Comparison of ENCODE assay signal across 18 mouse cellular contexts in genomic region chr3:58024750-58025392, GRCm38 (mm10).
DNase-seq lines count a peak whose midpoint lies in the region; ATAC-seq lines count a peak whose summit lies in the region.
"Had no signal": no experiment of that assay in that cellular context is flagged by ENCODE, and none has a peak within 500 bp of the region (broad histone marks: within the 10 kb centered on the region; RNA-seq: fewer than 3 reads in every experiment).

No protein-coding gene starts in this region.

- H3K9ac ChIP-seq in hindbrain, embryonic 13.5 days: no peak overlapping the region
- H3K9ac ChIP-seq: hindbrain, embryonic 15.5 days; liver, embryonic 14.5 days; midbrain, embryonic 12.5 days; neural tube, embryonic 12.5 days had no signal

- H3K36me3 ChIP-seq in hindbrain, embryonic 10.5 days: no peaks in the 10 kb centered on the region
- H3K36me3 ChIP-seq in hindbrain, embryonic 13.5 days: no peaks in the 10 kb centered on the region
- H3K36me3 ChIP-seq in limb, embryonic 10.5 days: no peaks in the 10 kb centered on the region
- H3K36me3 ChIP-seq: hindbrain, embryonic 15.5 days; midbrain, embryonic 12.5 days; neural tube, embryonic 12.5 days had no signal

- no peaks in the 10 kb centered on the region for H3K27me3 ChIP-seq in hindbrain, embryonic 10.5 days (ENCODE audit: insufficient read depth, poor library complexity, severe bottlenecking)
- H3K27me3 ChIP-seq in hindbrain, embryonic 13.5 days: no peaks in the 10 kb centered on the region
- H3K27me3 ChIP-seq in limb, embryonic 10.5 days (ENCODE audit: low read depth, poor library complexity, severe bottlenecking): no peaks in the 10 kb centered on the region
- H3K27me3 ChIP-seq: hindbrain, embryonic 15.5 days; midbrain, embryonic 12.5 days; neural tube, embryonic 12.5 days had no signal

- H3K4me2 ChIP-seq in hindbrain, embryonic 13.5 days: no peak overlapping the region
- H3K4me2 ChIP-seq: hindbrain, embryonic 15.5 days; midbrain, embryonic 12.5 days; neural tube, embryonic 12.5 days had no signal

- WGBS in hindbrain, embryonic 10.5 days: 79% methylated on average over 3 of the region's 3 CpGs
- 81% methylated on average over 3 of the region's 3 CpGs for WGBS in hindbrain, embryonic 13.5 days
- 67% methylated on average over 3 of the region's 3 CpGs for whole genome bisulfite sequencing in limb, embryonic 10.5 days

- no peak for ATAC-seq in hindbrain, embryonic 13.5 days (ENCODE audit: low FRiP score)

- peak; percentile 30 for DNase-seq in hindbrain, embryonic 10.5 days (ENCODE audit: low spot score)
- DNase-seq in embryo, embryonic 10.5 days (ENCODE audit: low spot score): peak; percentile 45
- peak; percentile 30 for DNase-seq in limb, embryonic 10.5 days (ENCODE audit: low spot score)
- DNase-seq in retina, embryonic 14.5 days (ENCODE audit: low spot score): peak; percentile 37
- no peak for DNase-seq in left cerebral cortex, postnatal 25 days (ENCODE audit: low spot score in 2 of 2)
- no peak for DNase-seq in thymus, postnatal 0 days (ENCODE audit: low spot score)
- DNase-seq: cerebellum, adult 11-12 months; kidney, adult 11 months; kidney, postnatal 10 days; lung, postnatal 36 days; right cerebral cortex, adult 18-20 months; spleen, adult 18-20 months; thymus, postnatal 14 days had no signal

- intact Hi-C loops in left cerebral cortex, postnatal 25 days (cut with DNase I): no loop called here

- peaks cover 7% of the 10 kb centered on the region; the same call in 1 of the 2 replicates for H3K4me1 ChIP-seq in hindbrain, embryonic 10.5 days (replicated peaks)
- no peaks in the 10 kb centered on the region for H3K4me1 ChIP-seq in hindbrain, embryonic 13.5 days (replicated peaks)
- H3K4me1 ChIP-seq in limb, embryonic 10.5 days: no peaks in the 10 kb centered on the region
- H3K4me1 ChIP-seq: hindbrain, embryonic 15.5 days; midbrain, embryonic 12.5 days; neural tube, embryonic 12.5 days had no signal

- H3K27ac ChIP-seq in hindbrain, embryonic 10.5 days: peak overlapping the region; percentile 23; the same call in 1 of the 2 replicates
- H3K27ac ChIP-seq in hindbrain, embryonic 13.5 days: no peak overlapping the region
- H3K27ac ChIP-seq in limb, embryonic 10.5 days: no peak overlapping the region
- H3K27ac ChIP-seq: hindbrain, embryonic 15.5 days; liver, embryonic 14.5 days; midbrain, embryonic 12.5 days; neural tube, embryonic 12.5 days had no signal

- no peak overlapping the region for H3K4me3 ChIP-seq in hindbrain, embryonic 10.5 days
- H3K4me3 ChIP-seq in hindbrain, embryonic 13.5 days: no peak overlapping the region
- no peak overlapping the region for H3K4me3 ChIP-seq in limb, embryonic 10.5 days
- H3K4me3 ChIP-seq: hindbrain, embryonic 15.5 days; midbrain, embryonic 12.5 days; neural tube, embryonic 12.5 days had no signal

- H3K9me3 ChIP-seq in hindbrain, embryonic 10.5 days: no peaks in the 10 kb centered on the region
- H3K9me3 ChIP-seq in hindbrain, embryonic 13.5 days: no peaks in the 10 kb centered on the region
- H3K9me3 ChIP-seq in limb, embryonic 10.5 days (replicated peaks): no peaks in the 10 kb centered on the region
- H3K9me3 ChIP-seq: hindbrain, embryonic 15.5 days; midbrain, embryonic 12.5 days; neural tube, embryonic 12.5 days had no signal

Comparison
In these comparisons a context has a peak if more than half of its experiments do, and no peak if none do; other contexts are left out.
1. DNase-seq: peak in hindbrain, embryonic 10.5 days (single experiment), embryo, embryonic 10.5 days (single experiment), limb, embryonic 10.5 days (single experiment) and retina, embryonic 14.5 days (single experiment); none in left cerebral cortex, postnatal 25 days (0 of 2) and thymus, postnatal 0 days (single experiment).